Mouse (Mus musculus): ENCODE data around the gene Abca12. TPM values are rescaled to one million over a fixed set of nuclear protein-coding genes. Genes with fewer than 3 reads are reported as not detected.

The Abca12 gene
- not detected in 2 replicates for total RNA-seq (2014; rRNA removed)
- polyA plus RNA-seq (2012; rRNA removed) = not detected in 2 replicates

DNA sequence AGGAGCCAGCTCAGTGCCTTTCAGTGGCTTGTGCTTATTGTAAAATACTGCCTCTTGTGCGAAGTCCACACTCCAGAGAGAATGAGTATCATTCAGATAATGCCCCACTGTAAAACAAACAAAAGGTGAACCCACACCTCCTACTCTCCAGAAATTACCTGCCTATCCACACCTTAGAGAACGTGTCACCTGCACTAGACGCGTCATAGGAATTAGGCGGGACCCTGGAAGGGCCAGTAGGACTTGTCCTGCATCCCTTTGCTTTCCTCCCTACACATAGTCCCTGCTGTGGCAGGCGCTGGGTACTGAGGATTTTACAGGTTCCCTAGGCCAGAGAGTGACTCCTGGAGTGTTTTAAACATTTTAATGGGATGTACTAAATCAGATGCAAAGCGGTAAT lies at the start of gene Abca12:
Gene Abca12 (minus strand): TSS at position 101 of the 400 bp plus-strand sequence.
- no peak for DNase-seq (ENCODE audit: extremely low read depth, low read depth, low spot score)
- H3K27ac ChIP-seq (replicated peaks; ENCODE audit: insufficient read depth, low read depth, low read length) = no peak within 1 kb of the TSS
- no peaks in the 10 kb centered on the region for H3K4me1 ChIP-seq (ENCODE audit: control insufficient read depth, insufficient read depth, low read length)
- no peak for TF ChIP-seq POLR2A (IDR thresholded peaks at IDR 0.05; ENCODE audit: extremely low read depth, insufficient read depth, low read length)
- no peak for TF ChIP-seq CTCF (IDR thresholded peaks at IDR 0.05; ENCODE audit: low read depth, low read length)
- H3K9ac ChIP-seq (ENCODE audit: low read depth, low read length) = no peak within 1 kb of the TSS
- H3K79me2 ChIP-seq (ENCODE audit: control insufficient read depth, insufficient read depth, low read length) = no peaks in the 10 kb centered on the region
- no peaks in the 10 kb centered on the region for H3K27me3 ChIP-seq (ENCODE audit: control insufficient read depth, insufficient read depth, low read length)
- no peaks in the 10 kb centered on the region for H3K36me3 ChIP-seq (ENCODE audit: control insufficient read depth, insufficient read depth, low read length)
- WGBS = 79% methylated on average over 7 of the region's 7 CpGs
- no peak within 1 kb of the TSS for H3K4me3 ChIP-seq (ENCODE audit: insufficient read depth, low read depth, low read length)

DNA sequence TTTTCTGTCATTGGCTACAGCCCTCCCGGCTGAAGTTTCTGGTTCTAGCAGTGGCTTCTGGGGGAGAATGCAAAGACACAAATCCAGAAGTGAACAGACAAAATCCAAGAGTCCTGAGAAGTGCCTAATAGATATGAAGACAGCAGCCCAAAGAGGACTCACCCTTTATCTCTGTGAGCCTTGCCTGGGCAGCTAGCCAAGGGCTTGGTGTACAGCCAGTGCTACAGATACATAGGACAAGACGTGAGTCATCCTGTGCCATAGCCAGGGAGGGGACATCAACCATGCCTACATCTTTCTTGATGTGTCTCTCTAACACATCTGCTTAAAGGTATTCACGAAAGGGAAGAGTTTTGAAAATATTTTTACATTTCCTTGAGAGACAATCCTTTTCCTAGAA lies 43.3 kb upstream of the Abca12 start:
- Histone ChIP-seq H3K4me1 (ENCODE audit: control insufficient read depth, insufficient read depth, low read length) (no peaks in the 10 kb centered on the region), H3K79me2 (ENCODE audit: control insufficient read depth, insufficient read depth, low read length) (no peaks in the 10 kb centered on the region), H3K4me3 (ENCODE audit: insufficient read depth, low read depth, low read length) (no peak overlapping the region), H3K27ac (replicated peaks; ENCODE audit: insufficient read depth, low read depth, low read length) (no peak overlapping the region), H3K36me3 (ENCODE audit: control insufficient read depth, insufficient read depth, low read length) (no peaks in the 10 kb centered on the region), H3K27me3 (ENCODE audit: control insufficient read depth, insufficient read depth, low read length) (no peaks in the 10 kb centered on the region), H3K9ac (ENCODE audit: low read depth, low read length) (no peak overlapping the region)
- no peak for DNase-seq (ENCODE audit: extremely low read depth, low read depth, low spot score)
- no peak for TF ChIP-seq POLR2A (IDR thresholded peaks at IDR 0.05; ENCODE audit: extremely low read depth, insufficient read depth, low read length)
- no peak for TF ChIP-seq CTCF (IDR thresholded peaks at IDR 0.05; ENCODE audit: low read depth, low read length)
- 59% methylated on average over 3 of the region's 3 CpGs for WGBS

DNA sequence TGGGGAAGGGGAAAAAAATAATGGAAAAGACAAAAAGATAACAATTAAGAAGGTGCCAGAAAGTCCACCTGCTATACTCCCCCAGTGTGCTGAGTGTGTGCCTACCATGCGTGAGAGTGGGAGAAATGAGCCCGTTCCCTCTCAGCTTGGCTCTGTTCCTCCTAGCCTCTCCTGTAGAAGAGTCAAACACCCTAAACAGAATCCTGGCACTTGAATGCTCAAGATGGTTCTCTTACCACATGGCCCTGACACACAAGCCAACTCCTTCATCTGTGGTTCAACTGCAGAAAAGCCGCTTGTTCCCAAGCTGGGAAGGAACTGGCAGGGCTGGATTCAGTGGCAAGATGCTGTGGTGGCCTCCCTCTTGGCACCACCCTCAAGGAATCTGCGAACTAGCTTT lies 32.7 kb upstream of the Abca12 start:
- WGBS = 91% methylated on average over 4 of the region's 4 CpGs
- Histone ChIP-seq H3K36me3 (ENCODE audit: control insufficient read depth, insufficient read depth, low read length) (no peaks in the 10 kb centered on the region), H3K27me3 (ENCODE audit: control insufficient read depth, insufficient read depth, low read length) (no peaks in the 10 kb centered on the region), H3K79me2 (ENCODE audit: control insufficient read depth, insufficient read depth, low read length) (no peaks in the 10 kb centered on the region), H3K9ac (ENCODE audit: low read depth, low read length) (no peak overlapping the region), H3K4me3 (ENCODE audit: insufficient read depth, low read depth, low read length) (no peak overlapping the region), H3K27ac (replicated peaks; ENCODE audit: insufficient read depth, low read depth, low read length) (no peak overlapping the region), H3K4me1 (ENCODE audit: control insufficient read depth, insufficient read depth, low read length) (no peaks in the 10 kb centered on the region)
- TF ChIP-seq POLR2A (IDR thresholded peaks at IDR 0.05; ENCODE audit: extremely low read depth, insufficient read depth, low read length) (no peak), CTCF (IDR thresholded peaks at IDR 0.05; ENCODE audit: low read depth, low read length) (no peak)
- no peak for DNase-seq (ENCODE audit: extremely low read depth, low read depth, low spot score)

DNA sequence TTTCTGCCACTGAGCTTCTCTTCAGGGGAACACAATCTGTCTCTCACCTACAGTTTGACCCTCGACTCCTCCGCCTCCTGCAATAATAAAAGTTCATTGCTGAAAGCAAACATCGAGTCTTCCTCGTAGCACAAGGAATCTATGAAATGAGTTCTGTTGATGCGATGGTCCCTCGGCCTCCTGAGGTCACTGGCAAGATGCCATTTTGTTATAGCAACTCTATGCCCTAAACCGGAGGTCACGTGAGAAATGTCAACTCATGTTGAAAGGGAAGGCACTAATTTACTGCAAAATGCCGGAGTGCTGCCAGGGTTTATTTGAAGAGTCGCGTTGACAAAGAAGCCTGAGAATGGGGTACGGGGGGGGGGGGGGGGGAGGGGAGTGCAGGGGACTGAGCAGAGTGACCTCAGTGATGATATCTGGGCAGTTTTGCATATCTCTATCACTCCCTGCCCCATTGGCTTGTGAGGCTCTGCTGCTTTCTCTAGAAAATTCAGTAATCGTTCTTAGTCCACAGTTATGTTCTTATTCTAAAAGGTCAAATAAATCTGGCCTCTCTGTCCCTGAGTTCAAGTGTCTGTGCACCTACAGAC lies 7.1 kb upstream of the Abca12 start:
- Histone ChIP-seq H3K27me3 (ENCODE audit: control insufficient read depth, insufficient read depth, low read length) (no peaks in the 10 kb centered on the region), H3K9ac (ENCODE audit: low read depth, low read length) (no peak overlapping the region), H3K27ac (replicated peaks; ENCODE audit: insufficient read depth, low read depth, low read length) (no peak overlapping the region), H3K36me3 (ENCODE audit: control insufficient read depth, insufficient read depth, low read length) (no peaks in the 10 kb centered on the region), H3K4me1 (ENCODE audit: control insufficient read depth, insufficient read depth, low read length) (no peaks in the 10 kb centered on the region), H3K4me3 (ENCODE audit: insufficient read depth, low read depth, low read length) (no peak overlapping the region), H3K79me2 (ENCODE audit: control insufficient read depth, insufficient read depth, low read length) (no peaks in the 10 kb centered on the region)
- DNase-seq (ENCODE audit: extremely low read depth, low read depth, low spot score) = no peak
- 51% methylated on average over 13 of the region's 13 CpGs for WGBS
- no peak for TF ChIP-seq POLR2A (IDR thresholded peaks at IDR 0.05; ENCODE audit: extremely low read depth, insufficient read depth, low read length)
- no peak for TF ChIP-seq CTCF (IDR thresholded peaks at IDR 0.05; ENCODE audit: low read depth, low read length)

DNA sequence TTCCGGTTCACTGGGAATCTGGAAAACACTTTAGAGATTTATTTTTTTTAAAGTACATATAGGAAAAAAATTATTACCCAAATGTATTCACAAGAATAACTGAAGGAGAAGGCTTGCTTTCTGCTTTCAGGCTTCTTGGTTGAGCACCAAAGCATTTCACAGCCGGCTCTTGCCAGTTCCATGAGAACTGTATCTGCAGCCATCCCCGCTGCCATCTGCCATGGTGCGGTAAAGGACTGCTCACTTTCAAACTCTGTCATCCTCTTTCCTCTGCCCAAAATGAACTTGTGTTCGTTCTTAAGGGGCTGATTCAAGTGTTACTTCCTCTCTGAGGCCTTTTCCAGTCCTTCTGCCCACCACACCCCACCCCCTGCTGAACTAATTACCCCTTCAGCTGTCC lies 3.8 kb upstream of the Abca12 start:
- WGBS = 88% methylated on average over 5 of the region's 5 CpGs
- DNase-seq (ENCODE audit: extremely low read depth, low read depth, low spot score) = no peak
- Histone ChIP-seq H3K4me3 (ENCODE audit: insufficient read depth, low read depth, low read length) (no peak overlapping the region), H3K27me3 (ENCODE audit: control insufficient read depth, insufficient read depth, low read length) (no peaks in the 10 kb centered on the region), H3K79me2 (ENCODE audit: control insufficient read depth, insufficient read depth, low read length) (no peaks in the 10 kb centered on the region), H3K36me3 (ENCODE audit: control insufficient read depth, insufficient read depth, low read length) (no peaks in the 10 kb centered on the region), H3K27ac (replicated peaks; ENCODE audit: insufficient read depth, low read depth, low read length) (no peak overlapping the region), H3K9ac (ENCODE audit: low read depth, low read length) (no peak overlapping the region), H3K4me1 (ENCODE audit: control insufficient read depth, insufficient read depth, low read length) (no peaks in the 10 kb centered on the region)
- no peak for TF ChIP-seq POLR2A (IDR thresholded peaks at IDR 0.05; ENCODE audit: extremely low read depth, insufficient read depth, low read length)
- no peak for TF ChIP-seq CTCF (IDR thresholded peaks at IDR 0.05; ENCODE audit: low read depth, low read length)

DNA sequence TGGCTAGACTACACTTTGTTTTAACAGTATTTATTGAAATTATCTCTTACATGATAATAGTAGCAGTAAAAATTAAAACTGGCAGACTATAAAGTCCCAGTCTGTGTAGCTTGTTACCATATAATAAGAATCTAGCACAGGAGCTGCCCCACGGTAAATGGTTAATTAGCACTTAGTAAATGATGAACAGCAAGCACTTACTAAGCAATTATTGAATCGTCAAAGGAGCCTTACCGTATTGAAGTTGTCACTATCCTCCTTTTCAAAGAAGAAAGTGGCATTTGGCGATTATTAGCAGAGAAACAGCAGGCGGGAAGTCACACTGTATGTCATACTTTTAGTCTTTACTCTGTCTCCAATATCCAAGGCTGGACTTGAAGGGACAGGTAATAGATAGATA lies 3.2 kb upstream of the Abca12 start:
- H3K36me3 ChIP-seq (ENCODE audit: control insufficient read depth, insufficient read depth, low read length) = no peaks in the 10 kb centered on the region
- H3K4me3 ChIP-seq (ENCODE audit: insufficient read depth, low read depth, low read length) = no peak overlapping the region
- 86% methylated on average over 5 of the region's 5 CpGs for WGBS
- H3K4me1 ChIP-seq (ENCODE audit: control insufficient read depth, insufficient read depth, low read length) = no peaks in the 10 kb centered on the region
- H3K79me2 ChIP-seq (ENCODE audit: control insufficient read depth, insufficient read depth, low read length) = no peaks in the 10 kb centered on the region
- H3K9ac ChIP-seq (ENCODE audit: low read depth, low read length) = no peak overlapping the region
- no peaks in the 10 kb centered on the region for H3K27me3 ChIP-seq (ENCODE audit: control insufficient read depth, insufficient read depth, low read length)
- TF ChIP-seq CTCF (IDR thresholded peaks at IDR 0.05; ENCODE audit: low read depth, low read length) (no peak), POLR2A (IDR thresholded peaks at IDR 0.05; ENCODE audit: extremely low read depth, insufficient read depth, low read length) (no peak)
- DNase-seq (ENCODE audit: extremely low read depth, low read depth, low spot score) = no peak
- H3K27ac ChIP-seq (replicated peaks; ENCODE audit: insufficient read depth, low read depth, low read length) = no peak overlapping the region
